Mouse (Mus musculus): ENCODE measurements around the gene Tldc2. TPM values are rescaled to one million over a fixed set of nuclear protein-coding genes. Genes with fewer than 3 reads are reported as not detected.

Gene Tldc2
- polyA plus RNA-seq, 1 experiment from 2014 or later = not detected

DNA sequence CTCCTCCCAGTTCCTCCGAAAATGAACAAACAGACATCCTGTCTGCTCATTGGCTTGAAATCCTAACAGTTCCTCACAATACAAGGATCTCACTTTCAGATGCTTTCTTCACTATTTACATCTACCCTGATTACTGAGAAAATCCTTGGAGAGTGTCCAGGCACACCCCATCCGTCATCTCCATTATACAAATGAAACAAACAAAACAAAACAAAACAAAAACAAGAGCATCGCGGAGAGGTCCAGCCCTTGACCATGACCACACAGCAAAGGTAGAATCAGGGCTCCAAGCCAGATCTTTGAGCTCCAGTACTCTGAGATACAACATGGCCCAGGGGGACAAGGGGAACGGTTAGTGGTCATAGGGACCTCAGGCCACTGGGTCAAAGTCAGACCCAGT, 12.1 kb upstream of the Tldc2 start:
- DNase-seq (no peak), ATAC-seq (no peak)
- Histone ChIP-seq H3K9ac (replicated peaks) (no peak overlapping the region), H3K27me3 (ENCODE audit: insufficient read depth, low read length) (peaks cover 21% of the 10 kb centered on the region), H3K4me1 (ENCODE audit: insufficient read depth) (peaks cover 46% of the 10 kb centered on the region), H3K27ac (ENCODE audit: low read depth) (no peak overlapping the region), H3K4me2 (ENCODE audit: low read depth, low read length) (no peak overlapping the region), H3K36me3 (replicated peaks; ENCODE audit: insufficient read depth, low read length) (no peaks in the 10 kb centered on the region), H3K9me3 (ENCODE audit: low read length) (no peaks in the 10 kb centered on the region), H3K4me3 (ENCODE audit: low read depth, low read length) (no peak overlapping the region)
- WGBS (ENCODE audit: insufficient replicate concordance) = 72% methylated on average over 5 of the region's 5 CpGs
- TF ChIP-seq EP300 (IDR thresholded peaks at IDR 0.05; ENCODE audit: low read depth) = no peak
- no peak for TF ChIP-seq CTCF (IDR thresholded peaks at IDR 0.05; ENCODE audit: low read depth)

DNA sequence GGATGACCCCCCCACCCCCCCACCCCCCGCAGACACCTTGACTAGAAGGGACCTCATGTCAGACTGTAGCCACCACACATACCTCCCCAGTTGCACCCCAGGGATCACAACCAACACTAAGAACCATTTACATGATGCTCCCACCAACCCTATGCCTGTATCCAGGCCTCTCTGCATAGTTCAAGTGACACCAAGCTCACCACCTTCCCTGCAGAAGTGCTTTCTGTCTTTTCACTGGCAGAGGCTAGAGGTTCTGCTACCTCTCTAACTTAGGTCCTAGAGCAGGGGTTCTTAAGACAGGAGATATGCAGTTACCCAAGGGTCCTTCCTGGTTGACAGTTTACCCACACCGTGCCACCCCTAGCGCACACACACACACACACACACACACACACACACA, 11.6 kb upstream of the Tldc2 start:
- Histone ChIP-seq H3K9ac (replicated peaks) (no peak overlapping the region), H3K4me3 (ENCODE audit: low read depth, low read length) (no peak overlapping the region), H3K36me3 (replicated peaks; ENCODE audit: insufficient read depth, low read length) (no peaks in the 10 kb centered on the region), H3K27ac (ENCODE audit: low read depth) (no peak overlapping the region), H3K4me2 (ENCODE audit: low read depth, low read length) (no peak overlapping the region), H3K4me1 (ENCODE audit: insufficient read depth) (peaks cover 42% of the 10 kb centered on the region), H3K27me3 (ENCODE audit: insufficient read depth, low read length) (peaks cover 26% of the 10 kb centered on the region), H3K9me3 (ENCODE audit: low read length) (no peaks in the 10 kb centered on the region)
- WGBS (ENCODE audit: insufficient replicate concordance) = 71% methylated on average over 3 of the region's 3 CpGs
- ATAC-seq = no peak
- DNase-seq = no peak
- no peak for TF ChIP-seq EP300 (IDR thresholded peaks at IDR 0.05; ENCODE audit: low read depth)
- TF ChIP-seq CTCF (IDR thresholded peaks at IDR 0.05; ENCODE audit: low read depth) = no peak

DNA sequence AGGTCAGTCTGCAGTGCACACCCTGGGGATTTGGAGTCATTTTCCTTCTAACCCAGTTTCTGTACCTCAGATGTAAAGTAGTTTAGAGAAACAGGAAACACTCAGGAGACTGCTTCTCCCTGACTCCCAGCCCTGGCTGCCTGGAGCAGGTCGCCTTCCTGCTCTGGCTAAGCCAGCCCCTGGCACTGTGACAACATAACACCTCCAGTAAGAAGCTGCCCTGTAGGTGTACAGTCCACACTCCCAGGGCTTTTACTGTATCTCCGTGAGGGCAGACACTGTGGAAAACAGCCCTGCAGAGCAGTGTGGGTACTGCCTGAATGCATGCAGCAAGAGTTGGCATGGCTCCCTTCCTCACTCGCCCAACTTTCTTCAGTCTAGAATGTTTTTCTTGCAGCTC, 11.2 kb upstream of the Tldc2 start:
- TF ChIP-seq EP300 (IDR thresholded peaks at IDR 0.05; ENCODE audit: low read depth) (no peak), CTCF (IDR thresholded peaks at IDR 0.05; ENCODE audit: low read depth) (no peak)
- Histone ChIP-seq H3K9me3 (ENCODE audit: low read length) (no peaks in the 10 kb centered on the region), H3K27ac (ENCODE audit: low read depth) (no peak overlapping the region; the same call in 1 of the 2 replicates), H3K36me3 (replicated peaks; ENCODE audit: insufficient read depth, low read length) (no peaks in the 10 kb centered on the region), H3K4me2 (ENCODE audit: low read depth, low read length) (0 out of 2 replicates have a peak overlapping the region, but pooled peaks have one; percentile 22), H3K4me1 (ENCODE audit: insufficient read depth) (peaks cover 38% of the 10 kb centered on the region), H3K9ac (replicated peaks) (no peak overlapping the region), H3K4me3 (ENCODE audit: low read depth, low read length) (no peak overlapping the region), H3K27me3 (ENCODE audit: insufficient read depth, low read length) (peaks cover 31% of the 10 kb centered on the region)
- no peak for DNase-seq
- WGBS (ENCODE audit: insufficient replicate concordance) = 45% methylated on average over 3 of the region's 3 CpGs
- ATAC-seq = no peak

DNA sequence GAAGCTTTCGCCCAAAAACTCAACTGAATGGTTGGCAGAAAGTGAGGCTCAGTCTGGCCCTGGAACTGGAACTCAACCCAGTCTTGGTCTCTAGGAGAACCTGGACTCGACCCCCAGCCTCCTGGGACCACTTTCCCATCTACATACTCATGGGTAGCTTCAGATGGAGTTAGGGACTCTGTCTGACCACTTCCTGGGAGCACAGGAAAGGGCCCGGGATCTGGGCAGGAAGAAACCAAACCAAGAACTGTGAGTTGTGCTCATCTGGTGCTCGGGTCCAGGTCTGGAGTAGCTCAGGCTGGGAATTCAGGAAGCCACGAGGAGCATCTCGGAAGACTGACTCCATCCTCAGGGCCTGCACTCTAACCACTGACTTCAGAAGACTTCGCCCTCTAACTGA, 10.3 kb upstream of the Tldc2 start:
- Histone ChIP-seq H3K27ac (ENCODE audit: low read depth) (no peak overlapping the region), H3K9ac (replicated peaks) (no peak overlapping the region), H3K4me1 (ENCODE audit: insufficient read depth) (peaks cover 29% of the 10 kb centered on the region), H3K27me3 (ENCODE audit: insufficient read depth, low read length) (peaks cover 32% of the 10 kb centered on the region), H3K9me3 (ENCODE audit: low read length) (no peaks in the 10 kb centered on the region), H3K36me3 (replicated peaks; ENCODE audit: insufficient read depth, low read length) (no peaks in the 10 kb centered on the region), H3K4me3 (ENCODE audit: low read depth, low read length) (no peak overlapping the region), H3K4me2 (ENCODE audit: low read depth, low read length) (peak overlapping the region; percentile 73; the same call in 1 of the 2 replicates)
- WGBS (ENCODE audit: insufficient replicate concordance) = 65% methylated on average over 7 of the region's 7 CpGs
- TF ChIP-seq EP300 (IDR thresholded peaks at IDR 0.05; ENCODE audit: low read depth) (no peak), CTCF (IDR thresholded peaks at IDR 0.05; ENCODE audit: low read depth) (no peak)
- ATAC-seq (no peak), DNase-seq (no peak)

DNA sequence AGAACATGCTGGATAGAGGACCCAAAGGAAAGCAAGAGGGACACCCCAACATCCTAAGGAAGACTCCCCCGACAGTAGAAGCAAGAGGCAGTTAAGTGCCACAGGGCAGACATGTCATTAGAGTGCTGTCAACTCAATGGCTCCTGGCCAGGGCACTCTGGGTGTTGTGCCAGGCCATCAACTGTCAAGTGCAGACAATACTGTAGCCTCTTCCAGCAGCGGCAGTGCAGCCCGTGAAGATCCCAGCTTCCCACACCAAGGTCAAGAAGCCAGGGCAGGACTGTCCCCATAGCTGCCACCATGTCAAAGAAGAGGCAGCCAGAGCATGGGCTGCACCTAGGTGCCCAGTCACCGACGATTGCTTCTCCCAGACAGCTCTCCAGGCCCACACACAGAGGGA, 9.7 kb upstream of the Tldc2 start:
- H3K36me3 ChIP-seq (replicated peaks; ENCODE audit: insufficient read depth, low read length) = no peaks in the 10 kb centered on the region
- peaks cover 23% of the 10 kb centered on the region for H3K4me1 ChIP-seq (ENCODE audit: insufficient read depth)
- WGBS (ENCODE audit: insufficient replicate concordance) = 34% methylated on average over 5 of the region's 5 CpGs
- DNase-seq (no peak), ATAC-seq (no peak)
- TF ChIP-seq CTCF (IDR thresholded peaks at IDR 0.05; ENCODE audit: low read depth) (no peak), EP300 (IDR thresholded peaks at IDR 0.05; ENCODE audit: low read depth) (no peak)
- peak overlapping the region; percentile 69 for H3K9ac ChIP-seq (replicated peaks)
- no peaks in the 10 kb centered on the region for H3K9me3 ChIP-seq (ENCODE audit: low read length)
- H3K27me3 ChIP-seq (ENCODE audit: insufficient read depth, low read length) = peaks cover 32% of the 10 kb centered on the region
- peak overlapping the region; percentile 50 for H3K4me3 ChIP-seq (ENCODE audit: low read depth, low read length)
- H3K27ac ChIP-seq (ENCODE audit: low read depth) = peak overlapping the region; percentile 34; the same call in 1 of the 2 replicates
- peak overlapping the region; percentile 73 for H3K4me2 ChIP-seq (ENCODE audit: low read depth, low read length)

DNA sequence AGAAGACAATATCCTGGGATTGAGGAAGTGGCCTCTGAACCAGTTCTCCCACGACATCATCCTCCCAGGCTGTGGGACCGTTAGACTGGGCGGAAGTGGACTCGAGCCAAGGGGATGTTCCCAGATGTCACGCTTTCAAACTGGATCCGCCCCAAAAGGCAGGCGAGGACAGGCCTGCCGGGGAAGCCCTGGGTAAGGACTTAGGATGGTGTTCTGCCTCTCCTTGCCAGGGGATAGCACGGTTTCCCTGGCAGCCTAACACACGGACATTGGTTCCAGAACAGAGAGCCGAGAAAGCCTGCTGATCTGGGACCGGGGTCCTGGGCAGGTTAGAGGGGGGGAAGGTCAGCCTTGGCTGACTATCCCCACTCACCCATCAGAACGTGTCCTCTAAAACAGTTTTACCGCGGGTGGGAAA, 9.2 kb upstream of the Tldc2 start:
- DNase-seq (peak; percentile 79), ATAC-seq (peak; percentile 51)
- H3K27me3 ChIP-seq (ENCODE audit: insufficient read depth, low read length) = peaks cover 32% of the 10 kb centered on the region
- H3K4me2 ChIP-seq (ENCODE audit: low read depth, low read length) = peak overlapping the region; percentile 73
- 7% methylated on average over 14 of the region's 15 CpGs for WGBS (ENCODE audit: insufficient replicate concordance)
- H3K9me3 ChIP-seq (ENCODE audit: low read length) = no peaks in the 10 kb centered on the region
- peak overlapping the region; percentile 70 for H3K27ac ChIP-seq (ENCODE audit: low read depth)
- TF ChIP-seq EP300 (IDR thresholded peaks at IDR 0.05; ENCODE audit: low read depth) (no peak), CTCF (IDR thresholded peaks at IDR 0.05; ENCODE audit: low read depth) (no peak)
- H3K36me3 ChIP-seq (replicated peaks; ENCODE audit: insufficient read depth, low read length) = no peaks in the 10 kb centered on the region
- H3K9ac ChIP-seq (replicated peaks) = peak overlapping the region; percentile 69
- H3K4me1 ChIP-seq (ENCODE audit: insufficient read depth) = peaks cover 21% of the 10 kb centered on the region
- peak overlapping the region; percentile 50 for H3K4me3 ChIP-seq (ENCODE audit: low read depth, low read length)

All from liver, postnatal 0 days (tissue).